Mouse (Mus musculus) hindbrain, postnatal 0 days (tissue): ENCODE data around the gene Tigit. TPM values are rescaled to one million over a fixed set of nuclear protein-coding genes. Genes with fewer than 3 reads are reported as not detected.

Experiments
- ATAC-seq: fragments of 200-750 bp; cut with Nextera tagmentation; 2 replicates; pipeline ENCODE4 v1.8.0; 2017; ENCODE audit warnings: mild to moderate bottlenecking, moderate TSS enrichment, moderate library complexity
- DNase-seq: peaks from one replicate; pipeline ENCODE4 v3.0.0-alpha.2; 2015; ENCODE audit warnings: low spot score
- H3K27ac ChIP-seq: fragments of 300-500 bp; sonication (generic); 2 replicates; pipeline ENCODE4 v1.5.1; 2014; ENCODE audit warnings: mild to moderate bottlenecking
- H3K27me3 ChIP-seq: fragments of 300-500 bp; sonication (generic); 2 replicates; pipeline ENCODE4 v1.6.1; 2014; ENCODE audit warnings: low read length, mixed read lengths; ENCODE audit not compliant: insufficient read depth
- H3K36me3 ChIP-seq: fragments of 300-500 bp; sonication (generic); 2 replicates; pipeline ENCODE4 v1.6.1; 2014; ENCODE audit warnings: low read length, mixed read lengths; ENCODE audit not compliant: insufficient read depth
- H3K4me1 ChIP-seq: fragments of 300-500 bp; sonication (generic); 2 replicates; pipeline ENCODE4 v1.6.1; 2014; ENCODE audit warnings: antibody characterized with exemption, low read length, mixed read lengths; ENCODE audit not compliant: insufficient read depth
- H3K4me2 ChIP-seq: fragments of 300-500 bp; sonication (generic); 2 replicates; pipeline ENCODE4 v1.6.1; 2014; ENCODE audit warnings: low read depth, mild to moderate bottlenecking, low read length, moderate library complexity, mixed read lengths
- H3K4me3 ChIP-seq: fragments of 300-500 bp; sonication (generic); 2 replicates; pipeline ENCODE4 v1.5.1; 2014; ENCODE audit warnings: low read length
- H3K9ac ChIP-seq: fragments of 300-500 bp; sonication (generic); replicated peaks from 2 replicates; pipeline ENCODE4 v1.6.1; 2014; ENCODE audit warnings: mild to moderate bottlenecking, low read length, moderate library complexity, mixed read lengths
- H3K9me3 ChIP-seq: fragments of 300-500 bp; sonication (generic); 2 replicates; pipeline ENCODE4 v1.6.1; 2016; ENCODE audit warnings: low read length, mixed read lengths
- CTCF ChIP-seq: IDR thresholded peaks from 2 replicates; pipeline ENCODE4 v1.5.1; 2016; ENCODE audit warnings: antibody characterized with exemption, control low read depth, low read depth
- WGBS: fragments of 180-500 bp; shearing (Covaris S2); extraction: QIAGEN DNeasy Blood & Tissue Kit; methylation state at CpG from one replicate; pipeline ENCODE4 v1.1.7; 2014; 5-methylcytosine and 5-hydroxymethylcytosine counted together
- polyA plus RNA-seq: library from polyadenylated mRNA; unstranded; fragments of >200 nt; fragmentation: Nextera tagmentation; extraction: Ambion mirVana; gene quantifications from 2 replicates; pipeline ENCODE4 v1.2.1, GENCODE M21; 2015
- total RNA-seq: library from RNA; depleted of rRNA; stranded (reverse); fragments of >200 nt; gene quantifications from 2 replicates; pipeline ENCODE4 v1.2.3, GENCODE M21; 2014

The Tigit gene
- total and polyA plus RNA-seq, 2 experiments from 2014 or later, result 0.31 TPM; not detected in 1

DNA sequence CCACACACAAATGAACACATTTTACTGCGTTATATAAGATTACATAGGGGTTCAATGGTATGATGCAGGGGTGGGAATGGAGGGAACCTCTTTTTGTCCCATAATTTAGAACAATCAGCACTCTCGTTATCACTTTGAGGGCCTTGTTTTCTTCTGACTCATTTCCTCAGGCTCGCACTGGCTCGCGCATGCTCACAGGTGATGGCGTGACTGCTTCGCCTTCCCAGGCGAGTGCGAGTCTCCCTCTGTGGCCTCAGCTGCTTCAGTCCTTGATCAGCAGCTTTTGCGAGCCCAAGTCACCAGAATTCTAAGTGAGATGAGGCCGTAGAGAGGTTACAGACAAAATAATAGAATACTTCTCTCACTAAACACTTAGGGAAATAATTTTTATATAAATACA lies 30.2 kb upstream of the Tigit start:
- no peak for ATAC-seq
- WGBS, result 89% methylated on average over 11 of the region's 11 CpGs

DNA sequence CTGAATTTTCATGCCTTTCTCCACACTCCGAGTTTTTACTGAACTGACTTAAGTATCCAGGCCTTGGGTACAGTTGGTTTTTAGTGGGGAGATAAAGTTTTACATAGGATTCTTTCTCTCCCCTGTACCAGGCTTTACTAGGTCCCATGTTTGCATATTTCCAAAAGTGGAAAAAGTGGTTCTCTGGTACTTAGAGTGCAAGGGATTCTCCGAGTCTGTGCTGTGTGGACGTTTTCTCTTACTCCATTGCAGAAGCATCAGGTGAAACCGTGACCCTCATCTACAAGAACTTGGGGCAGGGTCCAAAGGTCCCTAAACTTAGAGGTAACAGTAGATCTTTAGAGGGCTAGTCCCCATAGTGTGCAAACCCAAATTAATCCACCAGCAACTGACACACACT lies 28.7 kb upstream of the Tigit start:
- no peaks in the 10 kb centered on the region for H3K27me3 ChIP-seq
- 91% methylated on average over 4 of the region's 4 CpGs for WGBS
- no peak overlapping the region for H3K4me3 ChIP-seq
- no peaks in the 10 kb centered on the region for H3K36me3 ChIP-seq
- ATAC-seq (no peak), DNase-seq (no peak)
- no peak overlapping the region for H3K27ac ChIP-seq
- no peak overlapping the region for H3K4me2 ChIP-seq
- no peak overlapping the region for H3K9ac ChIP-seq
- H3K9me3 ChIP-seq, result no peaks in the 10 kb centered on the region
- no peaks in the 10 kb centered on the region for H3K4me1 ChIP-seq
- TF ChIP-seq CTCF, result no peak

More for the DNA sequence above, 30.2 kb upstream of the Tigit start:
- no peak for DNase-seq
- no peaks in the 10 kb centered on the region for H3K9me3 ChIP-seq
- H3K36me3 ChIP-seq, result no peaks in the 10 kb centered on the region
- no peaks in the 10 kb centered on the region for H3K27me3 ChIP-seq
- TF ChIP-seq CTCF, result no peak
- H3K4me3 ChIP-seq, result no peak overlapping the region
- H3K4me2 ChIP-seq, result no peak overlapping the region
- no peak overlapping the region for H3K27ac ChIP-seq
- no peaks in the 10 kb centered on the region for H3K4me1 ChIP-seq
- H3K9ac ChIP-seq, result no peak overlapping the region

DNA sequence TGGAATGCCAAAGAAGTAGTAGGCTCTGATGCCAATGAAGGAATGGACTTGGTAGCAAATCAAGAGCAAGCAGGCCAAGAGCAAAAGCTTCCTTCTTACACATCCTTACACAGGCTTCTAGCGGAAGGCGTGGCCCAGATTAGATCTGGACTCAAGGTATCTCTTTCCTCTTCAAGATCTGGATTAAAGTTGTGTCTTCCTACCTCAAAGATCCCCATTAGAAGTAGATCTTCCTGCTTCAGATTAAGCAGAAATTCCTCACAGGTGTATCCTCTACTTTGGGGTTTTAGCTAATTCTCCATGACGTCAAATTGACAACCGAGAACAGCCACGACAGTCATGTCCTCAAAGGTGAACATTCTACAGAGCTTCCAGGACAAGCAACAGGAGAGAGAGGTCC lies 27.8 kb upstream of the Tigit start:
- 96% methylated on average over 5 of the region's 5 CpGs for WGBS
- DNase-seq (no peak), ATAC-seq (no peak)
- H3K4me3 ChIP-seq, result no peak overlapping the region
- no peaks in the 10 kb centered on the region for H3K27me3 ChIP-seq
- H3K27ac ChIP-seq, result no peak overlapping the region
- no peaks in the 10 kb centered on the region for H3K36me3 ChIP-seq
- H3K9ac ChIP-seq, result no peak overlapping the region
- H3K4me2 ChIP-seq, result no peak overlapping the region
- no peaks in the 10 kb centered on the region for H3K4me1 ChIP-seq
- no peaks in the 10 kb centered on the region for H3K9me3 ChIP-seq
- no peak for TF ChIP-seq CTCF

DNA sequence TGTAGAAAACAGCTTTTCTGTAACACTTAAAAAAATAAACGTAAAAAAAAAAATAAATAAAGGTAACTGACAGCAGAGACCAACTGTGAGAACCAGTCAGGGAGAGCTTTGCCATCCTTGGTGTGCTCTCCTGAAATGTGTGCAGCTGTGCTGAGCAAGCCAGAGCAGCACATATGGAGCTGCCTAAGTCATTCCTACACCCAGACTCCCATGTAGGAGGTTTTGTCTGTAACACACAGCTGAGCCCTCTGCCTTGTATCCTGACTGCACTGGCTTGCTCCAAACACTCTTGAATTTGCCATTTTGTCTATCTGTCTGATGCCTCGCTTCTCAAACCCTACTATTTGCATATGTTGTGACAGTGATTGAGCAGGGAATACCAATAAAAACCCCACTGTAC lies 27.0 kb upstream of the Tigit start:
- DNase-seq (no peak), ATAC-seq (no peak)
- H3K4me1 ChIP-seq, result no peaks in the 10 kb centered on the region
- no peaks in the 10 kb centered on the region for H3K36me3 ChIP-seq
- no peaks in the 10 kb centered on the region for H3K27me3 ChIP-seq
- no peaks in the 10 kb centered on the region for H3K9me3 ChIP-seq
- no peak overlapping the region for H3K9ac ChIP-seq
- no peak overlapping the region for H3K27ac ChIP-seq
- no peak overlapping the region for H3K4me2 ChIP-seq
- TF ChIP-seq CTCF, result no peak
- 81% methylated on average over 2 of the region's 2 CpGs for WGBS
- H3K4me3 ChIP-seq, result no peak overlapping the region

DNA sequence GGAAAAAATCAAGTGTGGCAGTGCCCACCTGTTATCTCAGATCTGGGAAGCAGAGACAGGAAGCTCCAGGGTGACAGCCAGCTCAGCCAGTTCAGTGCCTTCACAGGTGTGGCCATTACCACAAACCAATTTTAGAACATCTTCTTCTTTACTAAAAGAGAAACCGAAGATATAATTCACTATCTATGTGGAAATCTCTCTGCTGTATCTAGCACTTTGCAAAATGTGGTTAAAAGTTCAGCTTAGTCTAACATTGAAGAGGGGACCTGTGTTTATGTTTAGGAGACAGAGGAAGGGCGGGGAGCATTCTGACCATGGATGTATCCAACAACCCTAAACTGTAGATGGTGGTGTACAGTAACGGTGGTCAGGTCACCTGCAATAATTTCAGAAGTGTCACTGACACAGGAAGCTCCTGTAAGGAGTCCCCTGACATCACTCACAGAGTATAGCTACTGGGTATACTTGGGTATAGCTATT lies 26.3 kb upstream of the Tigit start:
- Histone ChIP-seq H3K4me2 (no peak overlapping the region), H3K27ac (no peak overlapping the region), H3K27me3 (no peaks in the 10 kb centered on the region), H3K9ac (no peak overlapping the region), H3K9me3 (no peaks in the 10 kb centered on the region), H3K4me3 (no peak overlapping the region), H3K4me1 (no peaks in the 10 kb centered on the region), H3K36me3 (no peaks in the 10 kb centered on the region)
- DNase-seq, result no peak
- TF ChIP-seq CTCF, result no peak
- ATAC-seq, result no peak
- 92% methylated on average over 3 of the region's 3 CpGs for WGBS

DNA sequence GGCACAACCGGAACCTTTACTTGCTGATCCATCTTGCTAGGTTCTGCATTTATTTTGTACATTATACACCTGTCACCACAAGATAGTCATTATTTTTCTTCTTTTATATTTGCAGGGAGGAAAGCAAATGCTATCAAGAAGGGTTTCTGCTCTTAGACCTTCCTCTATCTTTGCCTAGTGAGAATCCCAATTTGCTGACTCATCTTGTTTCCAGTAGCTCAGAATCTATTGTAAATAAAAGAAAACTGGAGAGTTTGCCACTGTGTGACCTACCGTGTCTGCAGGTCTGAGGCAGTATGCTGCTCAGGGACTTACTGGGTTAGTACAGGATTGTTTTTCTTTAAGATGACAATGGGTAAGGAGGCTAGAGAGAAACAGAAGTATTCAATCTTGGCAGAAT lies 24.0 kb upstream of the Tigit start:
- no peaks in the 10 kb centered on the region for H3K4me1 ChIP-seq
- H3K4me2 ChIP-seq, result no peak overlapping the region
- H3K27me3 ChIP-seq, result no peaks in the 10 kb centered on the region
- no peaks in the 10 kb centered on the region for H3K36me3 ChIP-seq
- H3K4me3 ChIP-seq, result no peak overlapping the region
- H3K9ac ChIP-seq, result no peak overlapping the region
- H3K9me3 ChIP-seq, result no peaks in the 10 kb centered on the region
- 76% methylated on average over 2 of the region's 2 CpGs for WGBS
- ATAC-seq, result no peak
- no peak for TF ChIP-seq CTCF
- DNase-seq, result no peak
- no peak overlapping the region for H3K27ac ChIP-seq

DNA sequence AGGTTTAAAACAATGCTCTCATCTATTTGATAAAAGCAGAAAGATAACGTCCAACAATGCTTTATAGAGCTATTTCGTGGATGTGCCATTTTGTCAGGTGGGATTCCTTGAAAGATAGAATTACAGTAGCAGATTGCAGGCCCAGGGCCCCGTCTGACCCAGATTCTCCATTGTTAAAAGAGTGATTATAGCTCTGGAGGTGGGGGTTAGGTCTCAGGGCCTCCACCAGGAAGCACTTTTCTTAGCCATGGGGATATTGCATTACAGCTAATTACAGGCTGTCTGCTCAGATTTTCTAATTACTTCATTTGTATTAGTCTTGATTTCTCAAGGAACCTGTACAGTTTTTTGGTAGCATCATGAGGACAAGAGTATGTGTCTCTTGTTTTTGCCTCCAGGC lies 10.5 kb upstream of the Tigit start:
- DNase-seq (no peak), ATAC-seq (no peak)
- Histone ChIP-seq H3K27me3 (no peaks in the 10 kb centered on the region), H3K4me3 (no peak overlapping the region), H3K9me3 (no peaks in the 10 kb centered on the region), H3K4me2 (no peak overlapping the region), H3K4me1 (no peaks in the 10 kb centered on the region), H3K9ac (no peak overlapping the region), H3K27ac (no peak overlapping the region), H3K36me3 (no peaks in the 10 kb centered on the region)
- WGBS, result 77% methylated on average over 3 of the region's 3 CpGs
- no peak for TF ChIP-seq CTCF
